24 mouse cellular contexts compared by ENCODE assay signal in genomic region chr5:126597786-126598330, GRCm38 (mm10).
A peak's percentile ranks its signal among the peaks of the same experiment; 100 is the strongest.
DNase-seq lines count a peak whose midpoint lies in the region; ATAC-seq and TF ChIP-seq lines count a peak whose summit lies in the region.
"Had no signal": no experiment of that assay in that cellular context is flagged by ENCODE, and none has a peak within 500 bp of the region (broad histone marks: within the 10 kb centered on the region; RNA-seq: fewer than 3 reads in every experiment).

No protein-coding gene starts in this region.

- H3K4me2 ChIP-seq in liver, embryonic 11.5 days = no peak overlapping the region
- H3K4me2 ChIP-seq in embryonic facial prominence, embryonic 13.5 days = 0 out of 2 replicates have a peak overlapping the region, but pooled peaks have one; percentile 9
- H3K4me2 ChIP-seq: forebrain, embryonic 15.5 days; heart, embryonic 15.5 days; limb, embryonic 15.5 days; lung, embryonic 14.5 days; midbrain, embryonic 12.5 days; neural tube, embryonic 15.5 days had no signal

- WGBS in liver, embryonic 11.5 days = 69% methylated on average over 12 of the region's 12 CpGs
- 44% methylated on average over 12 of the region's 12 CpGs for WGBS in embryonic facial prominence, embryonic 13.5 days

- H3K27me3 ChIP-seq in liver, embryonic 11.5 days (replicated peaks; ENCODE audit: control insufficient read depth, insufficient read depth, low read length) = no peaks in the 10 kb centered on the region
- no peaks in the 10 kb centered on the region for H3K27me3 ChIP-seq in embryonic facial prominence, embryonic 13.5 days
- H3K27me3 ChIP-seq: forebrain, embryonic 15.5 days; heart, embryonic 15.5 days; limb, embryonic 15.5 days; midbrain, embryonic 12.5 days; neural tube, embryonic 15.5 days had no signal

- DNase-seq in liver (peak; percentile 5), NIH3T3 (ENCODE audit: low read depth) (peak; percentile 7)
- no peak for DNase-seq in liver, embryonic 11.5 days (ENCODE audit: low spot score)
- peak; percentile 53 for DNase-seq in brain, embryonic 14.5 days (ENCODE audit: low read depth)
- DNase-seq in lung, postnatal 10 days = no peak
- no peak for DNase-seq in spleen, postnatal 10 days (ENCODE audit: low spot score in 2 of 2)
- DNase-seq: adrenal gland, postnatal 25 days; cerebellum, adult 18-20 months; gastrocnemius, postnatal 14 days; heart, adult 2 months; kidney, adult 2 months; kidney, postnatal 14 days; layer of hippocampus, postnatal 36 days; lung, embryonic 14.5 days; right cerebral cortex, postnatal 25 days had no signal

- no peaks in the 10 kb centered on the region for H3K36me3 ChIP-seq in liver, embryonic 11.5 days (ENCODE audit: control insufficient read depth, insufficient read depth, low read length)
- H3K36me3 ChIP-seq in embryonic facial prominence, embryonic 13.5 days = no peaks in the 10 kb centered on the region
- H3K36me3 ChIP-seq: forebrain, embryonic 15.5 days; heart, embryonic 15.5 days; limb, embryonic 15.5 days; midbrain, embryonic 12.5 days; neural tube, embryonic 15.5 days had no signal

- peaks cover 5% of the 10 kb centered on the region; the same call in 1 of the 2 replicates for H3K9me3 ChIP-seq in liver, embryonic 11.5 days (ENCODE audit: control insufficient read depth, low read length)
- H3K9me3 ChIP-seq in embryonic facial prominence, embryonic 13.5 days = no peaks in the 10 kb centered on the region
- H3K9me3 ChIP-seq: forebrain, embryonic 15.5 days; heart, embryonic 15.5 days; limb, embryonic 15.5 days; midbrain, embryonic 12.5 days; neural tube, embryonic 15.5 days had no signal

- H3K9ac ChIP-seq in liver, embryonic 11.5 days (ENCODE audit: low read depth, low read length) = no peak overlapping the region
- H3K9ac ChIP-seq in embryonic facial prominence, embryonic 13.5 days = no peak overlapping the region
- H3K9ac ChIP-seq: forebrain, embryonic 15.5 days; heart, embryonic 15.5 days; limb, embryonic 15.5 days; lung, embryonic 14.5 days; midbrain, embryonic 12.5 days; neural tube, embryonic 15.5 days had no signal

- H3K4me1 ChIP-seq in liver, embryonic 11.5 days (replicated peaks; ENCODE audit: control insufficient read depth, insufficient read depth, low read length) = no peaks in the 10 kb centered on the region
- H3K4me1 ChIP-seq in embryonic facial prominence, embryonic 13.5 days = no peaks in the 10 kb centered on the region
- H3K4me1 ChIP-seq: heart, embryonic 15.5 days; limb, embryonic 15.5 days; midbrain, embryonic 12.5 days had no signal

- TF ChIP-seq CTCF in brain, embryonic 14.5 days (IDR thresholded peaks at IDR 0.05; ENCODE audit: borderline replicate concordance, extremely low read depth, insufficient read depth, insufficient read length) = no peak

- no peak overlapping the region for H3K4me3 ChIP-seq in liver, embryonic 11.5 days (ENCODE audit: low read depth, low read length)
- no peak overlapping the region for H3K4me3 ChIP-seq in embryonic facial prominence, embryonic 13.5 days
- H3K4me3 ChIP-seq: erythroblast, embryonic 14.5 days; forebrain, embryonic 15.5 days; heart, adult 2 months; heart, embryonic 15.5 days; layer of hippocampus, adult 2 months; limb, embryonic 15.5 days; midbrain, embryonic 12.5 days; neural tube, embryonic 15.5 days had no signal

- ATAC-seq in liver, embryonic 11.5 days (replicated peaks; ENCODE audit: low FRiP score) = no peak
- ATAC-seq in embryonic facial prominence, embryonic 13.5 days (ENCODE audit: insufficient number of reproducible peaks, insufficient read depth, low FRiP score, low TSS enrichment, low read depth) = no peak
- ATAC-seq: forebrain, embryonic 15.5 days; inflammation-experienced regulatory T-cells, adult 6 months had no signal

- H3K27ac ChIP-seq in liver, embryonic 11.5 days (ENCODE audit: low read depth, low read length) = no peak overlapping the region
- H3K27ac ChIP-seq in embryonic facial prominence, embryonic 13.5 days = no peak overlapping the region
- H3K27ac ChIP-seq: forebrain, embryonic 15.5 days; heart, adult 2 months; heart, embryonic 15.5 days; layer of hippocampus, adult 2 months; limb, embryonic 15.5 days; midbrain, embryonic 12.5 days; neural tube, embryonic 15.5 days had no signal

- TF ChIP-seq POLR2A in brain, embryonic 14.5 days (IDR thresholded peaks at IDR 0.05; ENCODE audit: borderline replicate concordance, extremely low read depth, insufficient read depth, insufficient read length, poor library complexity, severe bottlenecking) = no peak

Comparison
In these comparisons a context has a peak if more than half of its experiments do, and no peak if none do; other contexts are left out.
1. DNase-seq: peak in liver (single experiment), NIH3T3 (single experiment) and brain, embryonic 14.5 days (single experiment); none in liver, embryonic 11.5 days (single experiment), lung, postnatal 10 days (single experiment) and spleen, postnatal 10 days (0 of 2).